Mouse (Mus musculus) adrenal gland, postnatal 4 days (tissue): ENCODE measurements around the gene Crot. TPM values are rescaled to one million over a fixed set of nuclear protein-coding genes. Genes with fewer than 3 reads are reported as not detected.
"Not testable (repeated sequence)": the region's sequence is repeated elsewhere in the genome, so short reads cannot be mapped to it uniquely, and the experiment has no call there.

Experiments used
- DNase-seq, 2 experiments: peaks; one replicate each; pipeline ENCODE4 v3.0.0; 2021 to 2022; ENCODE audit warnings: low spot score in 2 of 2, mixed read lengths in 2 of 2
- total RNA-seq, 2 experiments: library from RNA; stranded (reverse); gene quantifications; 2 replicates each; pipeline ENCODE4 v1.2.3; 2021

Crot gene
- total RNA-seq, 2 experiments from 2014 or later: 43.0 to 64.2 TPM

DNA sequence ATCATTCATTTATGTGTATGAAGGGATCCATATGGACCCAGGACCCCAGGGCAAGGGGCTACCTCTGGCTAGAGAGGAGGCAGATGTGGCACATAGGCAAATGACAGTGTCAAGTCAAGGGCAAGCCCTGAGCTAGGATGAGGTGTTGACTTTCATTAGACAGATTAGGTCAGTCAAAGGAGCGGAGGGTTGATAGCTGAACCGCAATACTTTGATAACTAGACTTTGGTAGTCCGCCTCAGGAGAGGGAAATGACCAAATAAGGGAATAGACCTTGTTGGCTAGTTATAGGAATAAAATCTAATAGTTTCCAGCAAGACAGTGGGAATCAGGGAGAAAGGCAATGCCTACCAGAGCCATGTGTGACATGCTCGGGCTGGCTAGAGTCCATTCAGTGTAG, 2.0 kb upstream of the Crot start:
- no peak for DNase-seq

DNA sequence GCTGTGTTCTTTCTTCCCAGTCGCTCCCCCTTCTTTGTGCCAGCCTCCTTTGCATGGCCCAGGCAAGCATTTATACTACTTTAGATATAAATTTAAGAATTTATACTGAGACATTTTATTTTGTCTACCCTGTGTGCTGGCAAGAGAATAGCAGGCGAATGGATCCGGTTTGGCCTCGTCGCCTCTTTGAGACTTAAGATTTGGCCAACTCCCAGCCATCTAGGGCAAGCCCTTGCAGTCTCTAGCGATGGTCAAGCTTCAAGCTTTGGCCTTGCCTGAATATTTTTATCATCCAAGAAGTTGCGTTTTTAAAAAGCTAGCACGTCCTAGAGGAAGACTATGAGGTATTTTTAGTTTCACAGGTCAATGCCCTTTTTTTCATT, 380 bp upstream of the Crot start:
- DNase-seq: no peak

DNA sequence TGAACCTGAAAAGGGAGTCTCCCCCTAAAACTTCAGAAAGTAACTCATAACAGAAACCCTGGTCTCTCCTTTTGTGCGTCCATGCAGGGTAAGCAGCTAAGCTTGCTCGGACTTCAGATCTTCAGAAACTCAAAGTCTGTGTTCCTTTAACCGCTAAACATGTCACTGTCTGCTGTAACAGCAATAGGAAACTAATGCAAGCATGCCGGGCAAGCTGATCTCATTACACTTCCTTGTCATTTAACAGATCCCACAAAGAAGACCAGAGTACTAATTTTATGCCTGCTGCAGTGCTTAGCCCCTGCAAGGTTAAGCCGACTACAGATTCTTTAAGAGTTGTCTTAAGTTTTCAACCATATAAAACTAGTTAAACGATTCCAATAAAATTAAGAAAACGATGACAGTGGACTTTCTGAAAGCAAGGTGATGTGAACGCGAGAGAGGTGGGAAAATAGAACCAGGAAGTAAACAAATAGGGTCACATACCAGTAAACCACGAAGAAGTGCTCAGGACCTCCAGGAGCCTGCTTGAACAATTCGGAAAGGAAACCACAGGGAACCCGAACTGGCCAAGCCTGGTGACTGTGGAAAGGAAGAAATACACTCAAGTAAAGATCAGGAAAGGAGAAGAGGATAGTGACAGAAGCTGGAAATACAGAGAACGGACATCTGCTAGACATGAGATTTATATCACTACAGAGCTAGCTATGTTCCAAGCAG, 998 bp downstream of the Crot start:
- no peak for DNase-seq

DNA sequence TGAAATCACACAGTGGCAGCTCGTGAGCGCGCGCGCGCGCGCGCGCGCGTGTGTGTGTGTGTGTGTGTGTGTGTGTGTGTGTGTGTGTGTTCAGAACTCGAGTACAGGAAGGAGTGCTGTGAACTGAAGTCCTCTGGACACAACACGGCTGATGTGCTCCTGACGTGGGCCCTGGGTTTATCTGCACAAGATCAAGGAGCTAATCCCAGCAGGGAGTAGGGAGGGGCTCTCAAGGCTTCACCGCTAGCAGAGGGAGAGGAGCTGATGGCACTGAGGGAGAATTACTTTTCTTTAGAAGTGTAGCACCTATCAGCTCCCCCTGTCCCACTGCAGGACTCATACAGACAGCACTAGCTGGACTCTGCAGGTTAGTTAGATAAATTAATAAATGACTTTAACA, 5.5 kb downstream of the Crot start:
- DNase-seq: no peak

DNA sequence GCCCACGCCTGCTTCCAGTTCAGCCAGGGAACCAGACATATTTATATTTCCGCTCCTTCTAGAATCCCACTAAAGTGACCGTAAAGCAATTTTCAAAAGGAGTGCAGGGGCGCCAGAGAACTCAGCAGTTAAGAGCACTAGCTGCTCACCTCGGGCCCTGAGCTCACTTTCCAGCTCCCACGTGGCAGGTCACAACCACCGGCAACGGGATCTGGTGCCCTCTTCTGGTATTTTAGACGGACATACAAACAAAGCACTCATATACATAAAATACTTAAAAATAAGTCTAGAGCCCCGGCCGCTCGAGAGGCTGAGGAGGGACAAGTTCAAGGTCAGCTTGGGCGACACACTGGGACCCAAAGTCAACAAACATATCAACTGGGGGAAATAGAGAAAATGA, 6.6 kb downstream of the Crot start:
- DNase-seq: no peak

DNA sequence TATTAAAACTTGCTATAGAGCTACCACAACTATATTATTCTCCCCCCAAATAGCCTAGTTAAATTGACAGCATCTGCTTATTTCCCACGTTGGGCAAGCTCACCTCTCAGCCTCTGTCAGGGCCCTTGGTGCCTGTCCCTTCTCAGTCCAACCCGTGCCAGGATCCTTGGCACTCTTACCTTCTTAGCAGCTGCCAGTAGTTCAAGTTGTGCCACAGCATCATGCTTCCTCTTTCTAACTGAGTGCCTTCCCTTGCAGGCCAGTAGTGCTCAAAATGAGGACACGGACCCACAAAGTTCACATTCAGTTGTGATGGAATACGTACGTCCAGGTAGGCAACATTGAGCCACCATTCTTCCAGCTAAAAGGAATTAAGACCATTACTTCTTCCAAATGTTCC, 9.2 kb downstream of the Crot start:
- no peak for DNase-seq

DNA sequence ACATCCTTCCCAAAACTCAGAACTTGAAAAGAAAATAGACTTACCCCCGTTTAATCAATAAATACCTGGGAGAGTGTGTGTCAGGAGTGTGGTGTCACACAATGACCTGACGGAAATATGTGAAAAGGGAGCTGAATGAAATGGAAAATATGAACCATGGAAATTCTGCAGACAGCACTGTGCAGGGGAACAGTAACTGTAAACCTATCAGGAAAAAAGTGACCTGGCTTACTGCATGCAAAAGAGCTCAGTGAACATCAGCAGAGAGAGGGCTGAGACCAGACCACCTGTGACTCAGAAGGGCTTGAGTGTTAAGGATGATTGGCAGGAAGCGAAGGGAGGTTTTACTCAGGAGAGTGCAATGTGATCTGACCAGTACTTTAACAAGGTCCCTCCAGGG, 11.7 kb downstream of the Crot start:
- DNase-seq: no peak

DNA sequence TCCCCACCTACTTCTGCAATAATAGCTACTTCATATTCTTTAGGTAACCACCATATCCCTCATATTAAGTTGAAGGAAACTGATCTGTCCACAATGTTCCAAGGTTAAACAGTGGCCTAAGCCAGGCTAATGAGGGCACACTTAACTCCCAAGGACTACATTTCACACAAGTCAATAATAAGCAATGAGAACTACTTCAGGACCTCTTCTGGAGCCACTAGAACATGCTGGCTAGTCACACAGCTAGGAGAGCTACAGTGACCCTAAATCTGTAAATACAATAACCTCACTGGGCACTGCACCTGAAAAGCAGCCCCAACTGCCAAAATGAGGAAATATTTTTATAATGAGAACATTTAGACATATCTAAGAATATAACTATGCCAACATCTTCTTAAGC, 22.4 kb downstream of the Crot start:
- DNase-seq: no peak

DNA sequence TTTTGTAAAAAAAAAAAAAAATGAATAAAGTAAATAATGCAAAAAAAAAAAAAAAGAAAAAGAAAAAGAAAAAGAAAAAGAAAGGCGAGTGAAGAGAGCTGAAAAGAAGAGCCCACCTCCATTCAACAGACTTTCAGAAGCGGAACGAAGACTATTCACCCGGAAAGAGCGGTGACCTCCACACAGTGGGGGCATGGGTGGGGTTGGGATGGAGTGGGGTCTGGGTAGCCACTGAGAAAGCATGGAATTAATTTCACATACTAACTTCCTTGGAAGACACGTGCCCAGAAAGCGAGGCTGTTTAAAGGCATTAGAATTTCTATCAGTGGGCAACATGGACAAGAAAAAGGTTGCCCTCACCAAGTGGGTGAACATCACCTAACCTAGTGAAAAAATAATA, 24.8 kb downstream of the Crot start:
- no peak for DNase-seq

DNA sequence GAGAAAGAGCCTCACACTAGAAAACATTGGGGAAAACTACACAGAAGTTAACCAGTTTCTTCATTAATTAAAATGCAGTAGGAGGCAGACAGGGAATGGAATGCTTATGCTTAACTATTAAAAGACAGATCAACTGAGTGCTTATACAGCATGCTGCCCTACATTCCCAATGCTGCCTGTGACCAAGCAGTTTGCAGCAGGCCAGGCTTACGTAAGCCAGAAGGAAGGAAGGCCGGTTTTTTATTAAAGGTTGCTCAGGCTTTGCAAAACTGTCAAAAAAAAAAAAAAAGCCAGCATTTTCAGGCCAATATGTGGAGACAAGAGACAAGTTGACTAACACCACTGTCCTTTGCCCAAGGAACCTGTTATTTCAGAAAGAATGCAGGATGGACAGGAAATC, 26.4 kb downstream of the Crot start:
- DNase-seq: no peak

DNA sequence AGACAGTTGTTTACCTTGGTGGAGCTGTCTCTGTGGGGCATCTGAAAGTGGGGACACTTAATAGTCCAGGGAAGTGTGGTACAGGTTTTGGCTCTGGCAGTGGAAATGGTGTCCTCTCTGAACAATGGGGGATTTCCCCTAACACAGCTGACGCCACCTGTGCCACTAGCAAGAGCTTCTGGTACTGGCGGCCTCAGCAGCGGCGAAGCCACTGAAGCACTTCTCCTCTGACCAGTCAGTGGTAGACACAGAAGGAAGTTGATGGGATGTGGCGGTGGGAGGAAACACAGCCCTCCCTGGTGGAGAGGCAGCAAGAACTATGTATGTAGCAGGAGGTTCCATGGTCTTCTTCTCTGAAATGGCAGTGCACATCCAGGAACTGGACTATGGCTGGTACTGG, 32.6 kb downstream of the Crot start:
- DNase-seq: no peak

DNA sequence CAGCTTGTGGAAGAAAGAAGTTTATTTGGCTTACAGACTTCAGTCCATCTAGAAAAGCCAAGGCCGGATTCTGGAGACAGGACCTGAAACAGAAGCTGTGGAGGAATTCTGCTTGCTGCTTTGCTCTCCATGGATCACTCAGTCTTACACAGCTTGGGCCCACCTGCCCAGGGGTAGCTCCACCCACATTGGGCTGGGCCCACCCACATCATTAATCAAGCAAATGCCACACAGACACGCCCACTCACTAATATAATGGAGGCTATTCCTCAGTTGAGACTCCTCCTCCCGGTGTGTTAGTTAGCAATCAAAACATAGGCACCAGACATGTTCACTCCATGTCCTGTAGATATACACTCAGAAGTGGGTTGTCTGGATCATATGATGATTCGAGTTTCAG, 36.6 kb downstream of the Crot start:
- no peak for DNase-seq

DNA sequence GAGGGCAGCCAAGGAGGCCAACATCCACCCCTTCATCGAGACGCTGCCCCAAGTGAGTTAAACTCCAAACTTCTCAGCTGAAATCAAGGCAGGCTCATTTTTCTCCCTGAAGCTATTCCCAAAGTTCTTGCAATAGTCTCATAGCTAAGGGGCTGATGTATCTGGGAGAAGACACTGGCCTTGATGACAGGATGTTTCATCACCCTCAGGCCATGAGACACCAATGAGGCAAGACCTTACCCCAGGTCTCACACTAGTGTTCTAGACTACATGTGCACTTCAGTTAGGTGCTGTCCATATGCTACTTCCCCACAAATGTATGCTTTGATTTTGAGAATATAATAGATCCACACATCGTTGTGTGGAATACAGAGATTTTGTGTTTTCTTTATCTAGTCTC, 41.6 kb downstream of the Crot start:
- no peak for DNase-seq

DNA sequence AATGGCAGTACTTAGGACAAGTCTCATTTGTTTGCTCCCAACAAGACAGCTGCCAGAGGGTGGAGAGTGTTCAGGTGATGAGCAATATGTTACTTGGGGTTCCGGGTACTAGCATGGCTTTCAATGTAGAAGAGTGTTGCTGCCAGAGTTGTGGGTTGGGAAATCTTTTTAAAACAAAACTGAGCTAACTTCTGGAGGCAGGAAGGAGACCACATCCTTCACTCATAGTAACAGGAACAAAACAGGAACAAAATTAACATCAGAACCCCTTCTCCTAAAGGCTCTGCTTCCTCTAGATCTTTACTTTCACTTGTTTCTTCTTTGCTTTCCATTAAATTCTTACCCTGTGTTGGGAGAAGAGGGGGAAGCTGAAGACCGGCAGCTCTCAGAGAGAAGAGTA, 43.5 kb downstream of the Crot start:
- no peak for DNase-seq

DNA sequence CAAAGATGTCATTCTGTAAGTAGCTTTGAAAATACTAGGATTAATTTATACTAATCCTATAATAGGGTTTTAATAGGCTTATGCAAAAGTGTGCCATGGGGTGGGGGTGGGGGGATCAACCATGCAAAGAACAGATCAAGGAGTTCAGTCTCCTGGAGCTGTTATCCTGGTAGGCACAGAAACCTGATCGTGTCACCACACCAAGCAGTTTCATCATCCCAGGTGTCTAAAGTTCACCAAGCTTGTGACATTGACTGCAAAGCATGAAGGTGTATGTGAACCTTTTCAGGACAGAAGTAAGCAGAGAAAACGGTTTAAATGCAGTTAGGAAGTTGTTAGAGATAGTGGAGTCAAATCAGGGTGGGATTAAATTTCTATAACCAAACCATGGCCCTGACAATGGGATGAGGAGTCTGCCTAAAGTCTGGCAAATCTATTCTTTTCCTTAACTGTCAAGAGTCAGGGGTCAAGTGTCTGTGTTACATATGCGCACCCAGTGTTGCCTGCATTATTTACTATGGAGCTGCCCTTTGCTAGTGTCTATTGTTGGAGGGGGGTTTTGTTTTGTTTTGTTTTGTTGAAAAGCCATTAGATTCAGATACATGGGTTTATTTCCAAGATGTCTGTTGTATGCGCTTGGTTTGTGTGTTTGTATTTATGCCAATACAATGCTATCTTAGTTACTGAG, 49.6 kb downstream of the Crot start:
- DNase-seq: no peak

DNA sequence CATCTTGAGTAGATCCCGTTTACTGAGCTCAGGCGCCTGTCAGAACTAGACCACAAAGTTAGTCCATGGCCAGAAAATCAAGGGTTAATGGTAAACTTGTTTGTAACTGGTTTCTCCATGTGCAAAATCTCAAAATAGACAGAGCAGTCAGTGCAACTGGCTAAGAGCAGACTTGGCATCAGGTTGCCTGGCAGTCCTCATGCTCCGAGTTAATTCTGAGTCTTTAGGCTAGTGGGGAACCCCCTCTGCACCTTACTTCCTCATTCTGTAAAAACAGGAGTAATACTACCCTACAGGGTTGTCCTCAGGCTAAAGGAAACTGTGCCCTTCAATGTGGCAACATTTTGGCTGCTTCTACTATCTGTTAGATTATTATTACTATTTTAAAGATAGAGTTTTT, 53.3 kb downstream of the Crot start:
- DNase-seq: no peak

DNA sequence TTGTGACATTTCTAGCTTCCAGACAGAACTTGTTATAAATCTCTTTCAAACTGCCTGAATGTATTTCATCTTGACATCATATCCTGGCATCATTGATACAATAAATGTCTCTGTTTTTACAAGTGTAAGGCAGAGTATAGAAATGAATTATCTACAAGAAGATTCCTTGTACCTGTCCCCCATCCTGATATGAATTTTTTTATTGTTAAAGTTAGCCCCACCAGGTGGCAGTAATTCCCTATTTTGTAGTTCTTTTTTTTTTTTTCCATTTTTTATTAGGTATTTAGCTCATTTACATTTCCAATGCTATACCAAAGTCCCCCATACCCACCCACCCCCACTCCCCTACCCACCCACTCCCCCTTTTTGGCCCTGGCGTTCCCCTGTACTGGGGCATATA, 55.9 kb downstream of the Crot start:
- not testable (repeated sequence) for DNase-seq

DNA sequence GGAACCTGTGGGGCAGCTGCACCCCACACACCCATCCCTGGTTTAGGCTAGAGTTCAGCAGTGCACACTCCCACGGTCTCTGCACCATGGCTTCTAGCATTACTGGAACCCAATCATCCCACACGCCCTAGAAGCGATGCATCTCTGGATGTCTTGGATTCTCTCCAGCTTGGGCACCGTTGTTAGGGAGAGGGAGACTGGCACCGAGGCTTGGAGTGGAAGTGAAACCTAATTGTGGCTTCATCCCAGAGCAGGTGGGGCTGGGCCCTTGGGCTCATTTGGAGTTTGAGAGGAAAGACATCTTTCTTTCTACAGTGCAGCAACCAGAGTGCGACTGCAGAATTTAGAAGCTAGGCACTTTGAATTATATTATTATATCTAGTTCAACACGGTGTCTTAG, 59.2 kb downstream of the Crot start:
- no peak for DNase-seq

DNA sequence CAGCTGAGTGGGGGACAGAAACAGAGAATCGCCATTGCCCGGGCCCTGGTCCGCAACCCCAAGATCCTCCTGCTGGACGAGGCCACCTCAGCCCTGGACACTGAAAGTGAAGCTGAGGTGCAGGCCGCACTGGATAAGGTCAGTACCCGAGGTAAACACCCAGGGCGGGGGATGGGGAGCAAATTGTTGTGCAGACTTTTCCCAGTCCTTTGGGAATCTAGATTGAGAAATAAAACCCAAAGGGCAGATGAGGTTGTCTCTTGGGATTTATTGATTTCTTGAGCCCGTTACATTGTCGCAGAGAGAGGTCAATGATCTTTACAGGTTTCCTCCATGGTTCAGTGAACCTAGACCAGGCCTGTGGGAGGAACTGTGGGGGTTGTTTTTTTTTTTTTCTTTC, 68.7 kb downstream of the Crot start:
- no peak for DNase-seq

DNA sequence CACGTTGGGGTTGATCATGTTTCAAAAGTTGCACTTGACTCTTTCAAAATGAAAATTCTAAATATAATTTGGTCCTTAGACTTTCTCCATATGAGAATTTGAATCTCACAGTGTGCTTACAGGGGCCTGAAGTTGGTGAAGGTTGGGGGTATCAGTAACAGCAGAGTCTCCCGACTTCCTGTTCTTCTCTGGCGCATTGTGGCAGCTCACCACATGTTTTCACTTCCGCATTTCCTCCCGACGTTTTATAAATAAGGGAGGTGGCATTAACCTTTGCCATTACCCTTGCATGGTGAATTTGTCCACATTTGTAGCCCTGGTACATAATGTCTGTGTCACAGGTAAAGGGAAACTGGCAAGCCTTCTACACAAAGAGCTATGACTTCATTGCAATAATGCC, 80.1 kb downstream of the Crot start:
- no peak for DNase-seq

DNA sequence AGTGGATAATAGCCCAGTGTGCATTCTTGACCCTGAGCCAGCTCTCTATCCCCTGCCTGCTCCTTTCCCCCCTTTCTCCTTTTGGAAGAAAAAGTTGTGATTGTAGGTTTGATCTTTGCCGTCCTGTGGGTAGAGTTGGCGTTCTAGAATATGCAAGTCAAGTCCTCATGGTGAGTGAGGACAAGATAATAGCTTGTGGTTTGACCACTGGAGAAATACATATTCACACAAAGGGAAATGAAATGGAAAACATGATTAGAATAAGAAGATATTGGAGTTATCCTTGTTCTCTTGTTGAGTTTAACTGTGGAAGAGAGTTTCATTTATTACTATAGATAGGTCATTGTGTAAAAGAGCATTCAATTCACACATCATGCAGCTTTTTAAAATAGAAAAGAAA, 80.7 kb downstream of the Crot start:
- DNase-seq: no peak
